Mouse (Mus musculus): ENCODE measurements around the gene Nrxn2.

GRCm38 (mm10) chr19:6542367-6543034 is 124.0 kb downstream of the Nrxn2 start, which contains the start of gene Slc22a12:
- TF ChIP-seq POLR2A (IDR thresholded peaks at IDR 0.05; ENCODE audit: insufficient read depth, low read length) = no peak
- no peak for TF ChIP-seq CTCF (IDR thresholded peaks at IDR 0.05; ENCODE audit: low read depth, low read length)
- TF ChIP-seq EP300 (IDR thresholded peaks at IDR 0.05; ENCODE audit: insufficient read depth, low read depth, low read length) = no peak

All from ES-Bruce4 (cell line).